Mouse (Mus musculus) adrenal gland, postnatal 0 days (tissue): ENCODE data around the gene Capn7. TPM values are rescaled to one million over a fixed set of nuclear protein-coding genes. Genes with fewer than 3 reads are reported as not detected.

Source experiments
- polyA plus RNA-seq: library from polyadenylated mRNA; unstranded; fragments of >200 nt; fragmentation: Nextera tagmentation; extraction: Ambion mirVana; gene quantifications from 2 replicates; pipeline ENCODE4 v1.2.1, GENCODE M21; 2015

Gene Capn7
- 28.5 and 34.7 TPM in 2 replicates for polyA plus RNA-seq

GRCm38 (mm10) chr14:31336369-31337155 lies at the start of gene Capn7:
Gene Capn7 (plus strand): TSS chr14:31336638.

GRCm38 (mm10) chr14:31323849-31324792 lies 12.3 kb upstream of the Capn7 start, which contains the start of gene Dnah1:
Gene Dnah1 (minus strand): TSS chr14:31323896.

Other genes with a start within 250 kb of the Capn7 start
- gene Smim4, start 207.7 kb upstream of the Capn7 start, polyA plus RNA-seq, result 228 and 387 TPM in 2 replicates
- gene Nt5dc2, start 205.6 kb upstream of the Capn7 start, polyA plus RNA-seq, result 91.1 and 124 TPM in 2 replicates
- gene Stab1, start 168.0 kb upstream of the Capn7 start, polyA plus RNA-seq, result 33.5 and 39.1 TPM in 2 replicates
- 5.5 and 6.1 TPM in 2 replicates for gene Tnnc1, start 128.3 kb upstream of the Capn7 start, polyA plus RNA-seq
- 151 and 183 TPM in 2 replicates for gene Nisch, start 119.7 kb upstream of the Capn7 start, polyA plus RNA-seq
- gene Sema3g, start 118.8 kb upstream of the Capn7 start, polyA plus RNA-seq, result 1.0 and 1.5 TPM in 2 replicates
- gene Phf7, start 85.3 kb upstream of the Capn7 start, polyA plus RNA-seq, result 14.6 and 16.4 TPM in 2 replicates
- gene Bap1, start 85.2 kb upstream of the Capn7 start, polyA plus RNA-seq, result 34.6 and 44.1 TPM in 2 replicates
- gene Dnah1, start 12.7 kb upstream of the Capn7 start, polyA plus RNA-seq, result 2.4 and 3.7 TPM in 2 replicates
- 31.4 and 55.7 TPM in 2 replicates for gene Sh3bp5, start 99.4 kb downstream of the Capn7 start, polyA plus RNA-seq
- gene Eaf1, start 157.8 kb downstream of the Capn7 start, polyA plus RNA-seq, result 8.7 and 12.8 TPM in 2 replicates
- gene Mettl6, start 158.4 kb downstream of the Capn7 start, polyA plus RNA-seq, result 50.2 and 56.8 TPM in 2 replicates